ENCODE assay signal across 8 mouse cellular contexts in the genomic region with DNA sequence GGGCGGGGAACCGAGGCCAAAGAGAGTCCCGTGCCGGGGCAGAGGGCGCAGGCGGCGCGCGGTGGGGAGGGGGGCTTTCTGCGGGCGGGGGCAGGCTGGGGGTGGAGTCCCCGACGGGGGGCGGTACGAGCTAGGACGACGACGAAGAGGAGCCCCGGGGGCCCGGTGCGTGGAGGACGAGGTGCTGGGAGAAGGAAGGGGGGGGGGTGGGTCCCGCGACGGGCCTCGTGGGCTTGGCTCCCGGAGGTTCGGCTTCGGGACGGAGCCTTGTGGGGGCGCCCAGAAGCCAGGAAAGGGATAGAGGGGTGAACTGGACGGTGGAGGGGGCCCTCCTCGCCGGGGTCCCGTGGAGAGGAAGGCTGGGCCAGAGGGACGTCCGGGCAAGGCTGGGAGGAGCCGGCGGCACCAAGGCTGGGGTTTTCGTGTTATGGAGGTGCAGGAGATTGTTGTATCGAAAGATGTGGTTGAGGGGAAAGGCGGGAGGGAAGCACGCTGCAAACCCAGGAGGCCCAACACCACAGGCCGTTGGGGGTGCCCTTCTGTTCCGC. TPM values are rescaled to one million over a fixed set of nuclear protein-coding genes. Genes with fewer than 3 reads are reported as not detected.
A peak's percentile ranks its signal among the peaks of the same experiment; 100 is the strongest.
DNase-seq lines count a peak whose midpoint lies in the region; ATAC-seq and TF ChIP-seq lines count a peak whose summit lies in the region.

No protein-coding gene starts in this region.

- WGBS in heart, embryonic 14.5 days, result 12% methylated on average over 25 of the region's 45 CpGs
- WGBS in midbrain, embryonic 12.5 days, result 27% methylated on average over 26 of the region's 45 CpGs

- H3K4me3 ChIP-seq in testis, adult 2 months (ENCODE audit: control insufficient read depth, low read depth, low read length), result peak overlapping the region; percentile 78
- peak overlapping the region; percentile 51 to 78 for H3K4me3 ChIP-seq in heart, embryonic 14.5 days (ENCODE audit: control insufficient read depth in 1 of 2, insufficient read depth in 1 of 2, low read depth in 1 of 2, low read length in 2 of 2)
- peak overlapping the region; percentile 60 for H3K4me3 ChIP-seq in midbrain, embryonic 12.5 days

- H3K9me3 ChIP-seq in heart, embryonic 14.5 days (ENCODE audit: control insufficient read depth, low read length), result no peaks in the 10 kb centered on the region
- no peaks in the 10 kb centered on the region for H3K9me3 ChIP-seq in midbrain, embryonic 12.5 days

- H3K4me2 ChIP-seq in heart, embryonic 14.5 days (ENCODE audit: low read length), result peak overlapping the region; percentile 84
- H3K4me2 ChIP-seq in midbrain, embryonic 12.5 days (replicated peaks), result peak overlapping the region; percentile 75

- no peak for TF ChIP-seq POLR2A in testis, adult 2 months (IDR thresholded peaks at IDR 0.05; ENCODE audit: control insufficient read depth, low read depth, low read length)

- peaks cover 11% of the 10 kb centered on the region for H3K4me1 ChIP-seq in testis, adult 2 months (ENCODE audit: control insufficient read depth, insufficient read depth, low read length)
- H3K4me1 ChIP-seq in heart, embryonic 14.5 days (ENCODE audit: control insufficient read depth in 2 of 2, insufficient read depth in 2 of 2, low read length in 2 of 2), result no peaks in the 10 kb centered on the region; a peak in 1 of 4 replicates
- no peaks in the 10 kb centered on the region for H3K4me1 ChIP-seq in midbrain, embryonic 12.5 days

- no peak for ATAC-seq in heart, embryonic 14.5 days (ENCODE audit: insufficient number of reproducible peaks, insufficient read depth, low FRiP score, low read depth)
- no peak for ATAC-seq in midbrain, embryonic 12.5 days (ENCODE audit: low FRiP score, low read depth)

- H3K27ac ChIP-seq in testis, adult 2 months (ENCODE audit: control insufficient read depth, insufficient read depth, low read depth, low read length), result no peak overlapping the region
- H3K27ac ChIP-seq in heart, embryonic 14.5 days (replicated peaks in 1 of 2; ENCODE audit: control insufficient read depth in 1 of 2, insufficient read depth in 1 of 2, low read depth in 2 of 2, low read length in 2 of 2), result peak overlapping the region in 1 of 2 experiments; percentile 33; a peak in 2 of 4 replicates
- peak overlapping the region; percentile 30; the same call in 1 of the 2 replicates for H3K27ac ChIP-seq in midbrain, embryonic 12.5 days (replicated peaks)

- TF ChIP-seq CTCF in testis, adult 2 months (IDR thresholded peaks at IDR 0.05; ENCODE audit: control insufficient read depth, insufficient read depth, insufficient replicate concordance, low read depth, low read length), result no peak

- no peaks in the 10 kb centered on the region for H3K27me3 ChIP-seq in testis, adult 2 months (ENCODE audit: control insufficient read depth, insufficient read depth, low read length)
- 0 out of 2 replicates have a peak, but pooled peaks cover 3% of the 10 kb centered on the region for H3K27me3 ChIP-seq in heart, embryonic 14.5 days (ENCODE audit: control insufficient read depth, insufficient read depth, low read length)
- H3K27me3 ChIP-seq in midbrain, embryonic 12.5 days, result no peaks in the 10 kb centered on the region; the same call in 1 of the 2 replicates

- no peak for DNase-seq in testis, postnatal 10 days (ENCODE audit: low spot score)
- peak; percentile 28 to 48 for DNase-seq in cerebellum, postnatal 25 days
- peak; percentile 14 to 50 for DNase-seq in kidney, postnatal 36 days
- DNase-seq in thymus, postnatal 10 days (ENCODE audit: low spot score in 2 of 2), result peak; percentile 11 to 23
- DNase-seq in left cerebral cortex, adult 8-10 months (ENCODE audit: low spot score in 2 of 2), result no peak

- H3K36me3 ChIP-seq in testis, adult 2 months (ENCODE audit: control insufficient read depth, insufficient read depth, low read length), result no peaks in the 10 kb centered on the region
- H3K36me3 ChIP-seq in heart, embryonic 14.5 days (ENCODE audit: control insufficient read depth, insufficient read depth, low read length), result no peaks in the 10 kb centered on the region
- no peaks in the 10 kb centered on the region for H3K36me3 ChIP-seq in midbrain, embryonic 12.5 days

- peak overlapping the region; percentile 72 for H3K9ac ChIP-seq in heart, embryonic 14.5 days (ENCODE audit: low read length)
- peak overlapping the region; percentile 63 for H3K9ac ChIP-seq in midbrain, embryonic 12.5 days (replicated peaks)

RNA-seq across cellular contexts. Expression of gene Bcorl1, which starts 4.3 kb away (rescaled TPM):
- polyA plus RNA-seq in testis, adult 2 months (2012; rRNA removed), result 4.2 and 4.6 TPM in 2 replicates
- 4.7 and 5.0 TPM in 2 replicates for polyA plus RNA-seq in heart, embryonic 14.5 days (2014; fragmentation: Nextera tagmentation; extraction: Ambion mirVana)
- 6.7 and 8.3 TPM in 2 replicates for polyA plus RNA-seq in midbrain, embryonic 12.5 days (2016; fragmentation: Nextera tagmentation; extraction: Ambion mirVana)
- 10 to 100 TPM; 19.9 to 24.8 (median 22.8) TPM for total RNA-seq in left cerebral cortex, adult 8-10 months (2022)

Comparison
In these comparisons a context has a peak if more than half of its experiments do, and no peak if none do; other contexts are left out.
1. DNase-seq: peak in cerebellum, postnatal 25 days (2 of 2), kidney, postnatal 36 days (2 of 2) and thymus, postnatal 10 days (2 of 2); none in testis, postnatal 10 days (single experiment) and left cerebral cortex, adult 8-10 months (0 of 2).
2. Peak in every context shown above with its lines, with median percentiles within 50 percentile points of each other: H3K4me3 ChIP-seq.